Mouse (Mus musculus) hindbrain, embryonic 15.5 days (tissue): Measurements from ENCODE around the gene Reg4. TPM values are rescaled to one million over a fixed set of nuclear protein-coding genes. Genes with fewer than 3 reads are reported as not detected.

Experiments used
- ATAC-seq: fragments of 200-750 bp; cut with Nextera tagmentation; 2 replicates; pipeline ENCODE4 v1.8.0; 2017; ENCODE audit warnings: low read depth, moderate number of reproducible peaks, moderate TSS enrichment; ENCODE audit not compliant: low FRiP score
- H3K27ac ChIP-seq: fragments of 300-500 bp; sonication (generic); replicated peaks from 2 replicates; pipeline ENCODE4 v1.5.1; 2015; ENCODE audit warnings: mild to moderate bottlenecking, inconsistent platforms
- H3K27me3 ChIP-seq: fragments of 300-500 bp; sonication (generic); 2 replicates; pipeline ENCODE4 v1.6.1; 2015; ENCODE audit warnings: control low read depth, inconsistent platforms
- H3K36me3 ChIP-seq: fragments of 300-500 bp; sonication (generic); 2 replicates; pipeline ENCODE4 v1.6.1; 2015; ENCODE audit warnings: control low read depth, inconsistent platforms
- H3K4me1 ChIP-seq: fragments of 300-500 bp; sonication (generic); replicated peaks from 2 replicates; pipeline ENCODE4 v1.6.1; 2015; ENCODE audit warnings: control low read depth, inconsistent platforms
- H3K4me2 ChIP-seq: fragments of 300-500 bp; sonication (generic); 2 replicates; pipeline ENCODE4 v1.6.1; 2015; ENCODE audit warnings: moderate library complexity, mild to moderate bottlenecking, inconsistent platforms
- H3K4me3 ChIP-seq: fragments of 300-500 bp; sonication (generic); 2 replicates; pipeline ENCODE4 v1.5.1; 2015; ENCODE audit warnings: mild to moderate bottlenecking, inconsistent platforms
- H3K9ac ChIP-seq: fragments of 300-500 bp; sonication (generic); 2 replicates; pipeline ENCODE4 v1.6.1; 2015; ENCODE audit warnings: inconsistent platforms
- H3K9me3 ChIP-seq: fragments of 300-500 bp; sonication (generic); 2 replicates; pipeline ENCODE4 v1.6.1; 2016; ENCODE audit warnings: control low read depth, inconsistent platforms
- WGBS: fragments of 180-500 bp; shearing (Covaris S2); methylation state at CpG from one replicate; pipeline ENCODE4 v1.1.7; 2015; 5-methylcytosine and 5-hydroxymethylcytosine counted together
- polyA plus RNA-seq: library from polyadenylated mRNA; unstranded; fragments of >200 nt; fragmentation: Nextera tagmentation; extraction: Ambion mirVana; gene quantifications from 2 replicates; pipeline ENCODE4 v1.2.1, GENCODE M21; 2015

The Reg4 gene
- polyA plus RNA-seq: not detected in 2 replicates

DNA sequence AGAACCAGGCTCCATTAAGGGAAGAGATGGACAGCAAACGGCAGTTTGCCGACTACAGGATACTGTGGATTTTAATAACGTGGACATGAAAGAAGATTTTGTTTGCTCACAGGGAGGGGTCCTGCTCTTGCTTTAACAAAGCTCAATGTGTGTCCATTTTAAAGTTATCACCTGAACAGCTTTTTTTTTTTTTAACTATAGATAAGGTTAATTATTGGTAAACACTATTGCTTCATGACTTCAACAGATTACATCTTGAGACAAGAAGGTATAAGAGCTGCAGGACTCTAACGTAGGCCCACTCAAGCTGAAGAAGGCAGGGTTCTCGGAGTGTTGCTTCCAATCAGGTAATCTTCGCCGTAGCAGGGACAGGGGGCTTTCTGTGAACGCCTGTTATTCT lies at the start of gene Reg4:
Reg4 (plus strand) TSS at position 301 of the 400 bp plus-strand sequence.
- Histone ChIP-seq H3K27ac (no peak within 1 kb of the TSS), H3K4me2 (no peak within 1 kb of the TSS), H3K36me3 (no peaks in the 10 kb centered on the region), H3K9ac (no peak within 1 kb of the TSS), H3K27me3 (no peaks in the 10 kb centered on the region), H3K9me3 (no peaks in the 10 kb centered on the region), H3K4me3 (no peak within 1 kb of the TSS), H3K4me1 (peaks cover 5% of the 10 kb centered on the region)
- no peak for ATAC-seq
- WGBS: 83% methylated on average over 8 of the region's 8 CpGs

DNA sequence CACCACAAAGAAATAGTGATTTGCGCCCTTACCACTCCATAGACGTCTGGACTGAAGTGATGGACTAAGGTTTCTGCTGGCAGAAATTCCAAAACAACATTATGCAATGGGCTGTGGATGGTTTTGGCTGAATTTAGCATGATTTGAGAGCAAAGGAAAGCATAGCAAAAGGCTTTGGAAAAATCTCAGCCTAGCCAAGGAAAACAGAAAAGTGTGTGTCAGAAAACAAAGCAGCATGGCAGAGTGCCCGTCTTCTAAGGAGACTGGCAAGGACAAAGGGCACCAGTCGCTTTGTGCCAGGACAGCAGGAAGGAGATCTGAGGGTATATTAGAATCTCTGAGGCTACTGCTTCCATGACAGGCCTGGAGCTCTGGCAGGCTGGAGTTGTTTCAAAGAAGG lies 43.6 kb upstream of the Reg4 start:
- H3K9me3 ChIP-seq: no peaks in the 10 kb centered on the region
- no peaks in the 10 kb centered on the region for H3K36me3 ChIP-seq
- no peak overlapping the region for H3K4me2 ChIP-seq
- no peak overlapping the region for H3K4me3 ChIP-seq
- peak; percentile 61; the same call in 1 of the 2 replicates for ATAC-seq
- H3K27me3 ChIP-seq: no peaks in the 10 kb centered on the region
- H3K9ac ChIP-seq: no peak overlapping the region
- peak overlapping the region; percentile 45; the same call in 1 of the 2 replicates for H3K27ac ChIP-seq
- no peaks in the 10 kb centered on the region for H3K4me1 ChIP-seq
- WGBS: 63% methylated on average over 4 of the region's 4 CpGs

DNA sequence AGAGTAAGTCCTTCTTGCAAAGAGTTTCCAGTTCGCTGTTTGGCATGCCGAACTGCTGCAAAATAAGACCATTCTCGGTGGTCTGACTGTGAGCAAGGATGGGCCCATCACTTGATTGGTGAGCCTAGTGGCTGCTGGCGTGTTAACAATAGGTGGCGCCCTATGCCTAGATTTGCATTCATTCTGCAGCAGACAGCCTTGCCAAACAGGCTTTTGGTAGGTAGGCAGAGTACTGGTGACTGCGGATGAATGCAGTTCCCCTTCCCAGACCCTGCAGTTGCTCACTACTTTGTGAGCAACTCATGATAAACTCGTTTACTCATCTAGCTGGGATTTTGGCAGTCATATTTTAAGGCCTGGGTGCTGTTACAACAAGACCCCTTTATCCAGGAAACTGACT lies 41.2 kb upstream of the Reg4 start:
- Histone ChIP-seq H3K9me3 (no peaks in the 10 kb centered on the region), H3K27ac (no peak overlapping the region), H3K4me3 (no peak overlapping the region), H3K36me3 (no peaks in the 10 kb centered on the region), H3K4me1 (0 out of 2 replicates have a peak, but pooled peaks cover 4% of the 10 kb centered on the region), H3K4me2 (no peak overlapping the region), H3K27me3 (no peaks in the 10 kb centered on the region), H3K9ac (no peak overlapping the region)
- WGBS: 26% methylated on average over 7 of the region's 7 CpGs
- 0 out of 2 replicates have a peak, but pooled peaks have one; percentile 51 for ATAC-seq

DNA sequence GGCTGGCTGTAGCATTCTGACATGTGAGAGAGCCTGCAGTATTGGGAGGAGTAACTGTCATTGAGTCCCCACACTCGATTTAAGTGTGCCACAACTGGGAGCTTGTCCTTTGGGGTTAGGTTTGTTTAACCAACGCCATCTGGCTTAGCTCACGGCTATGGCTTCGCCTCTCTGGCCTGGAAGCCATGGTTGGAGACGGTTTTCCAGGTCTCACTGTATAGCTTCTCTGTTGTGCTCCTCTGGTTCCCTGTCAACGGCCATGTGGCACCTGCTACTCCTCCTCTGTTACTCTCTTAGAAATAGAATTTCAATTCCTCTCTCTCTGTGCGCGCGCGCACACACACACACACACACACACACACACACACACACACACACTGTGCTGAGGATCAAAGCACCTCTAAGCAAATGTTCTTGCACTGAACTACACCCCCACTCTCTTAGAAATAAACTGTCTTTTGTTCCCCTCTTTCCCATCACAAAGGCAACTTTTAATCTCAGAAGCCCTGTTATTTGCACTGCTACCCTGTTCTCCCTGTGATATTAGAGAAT lies 36.7 kb upstream of the Reg4 start:
- no peak for ATAC-seq

DNA sequence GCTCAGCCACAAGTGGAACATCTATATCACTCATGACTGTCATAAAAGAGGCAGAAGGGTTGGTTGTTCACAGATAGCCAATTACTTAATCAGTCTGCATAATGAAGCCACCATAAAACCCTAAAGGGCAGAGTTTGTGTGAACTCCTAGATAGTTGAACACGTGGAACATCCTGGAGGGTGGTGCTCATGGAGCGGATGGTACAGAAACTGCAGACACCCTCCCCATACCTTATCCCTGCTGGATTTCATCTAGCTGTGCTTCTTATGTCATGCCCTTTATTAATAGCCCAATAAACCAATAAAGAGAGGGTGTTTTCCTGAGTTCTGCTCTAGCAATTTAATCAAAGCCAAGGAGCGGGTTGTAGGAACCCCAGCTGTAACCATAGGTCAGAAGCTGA lies 34.2 kb upstream of the Reg4 start:
- WGBS: 88% methylated on average over 3 of the region's 3 CpGs

More for the DNA sequence above, 36.7 kb upstream of the Reg4 start:
- Histone ChIP-seq H3K27ac (no peak overlapping the region), H3K4me1 (0 out of 2 replicates have a peak, but pooled peaks cover 4% of the 10 kb centered on the region), H3K27me3 (no peaks in the 10 kb centered on the region), H3K4me2 (no peak overlapping the region), H3K36me3 (no peaks in the 10 kb centered on the region), H3K9me3 (no peaks in the 10 kb centered on the region), H3K4me3 (no peak overlapping the region), H3K9ac (no peak overlapping the region)
- 51% methylated on average over 10 of the region's 10 CpGs for WGBS

DNA sequence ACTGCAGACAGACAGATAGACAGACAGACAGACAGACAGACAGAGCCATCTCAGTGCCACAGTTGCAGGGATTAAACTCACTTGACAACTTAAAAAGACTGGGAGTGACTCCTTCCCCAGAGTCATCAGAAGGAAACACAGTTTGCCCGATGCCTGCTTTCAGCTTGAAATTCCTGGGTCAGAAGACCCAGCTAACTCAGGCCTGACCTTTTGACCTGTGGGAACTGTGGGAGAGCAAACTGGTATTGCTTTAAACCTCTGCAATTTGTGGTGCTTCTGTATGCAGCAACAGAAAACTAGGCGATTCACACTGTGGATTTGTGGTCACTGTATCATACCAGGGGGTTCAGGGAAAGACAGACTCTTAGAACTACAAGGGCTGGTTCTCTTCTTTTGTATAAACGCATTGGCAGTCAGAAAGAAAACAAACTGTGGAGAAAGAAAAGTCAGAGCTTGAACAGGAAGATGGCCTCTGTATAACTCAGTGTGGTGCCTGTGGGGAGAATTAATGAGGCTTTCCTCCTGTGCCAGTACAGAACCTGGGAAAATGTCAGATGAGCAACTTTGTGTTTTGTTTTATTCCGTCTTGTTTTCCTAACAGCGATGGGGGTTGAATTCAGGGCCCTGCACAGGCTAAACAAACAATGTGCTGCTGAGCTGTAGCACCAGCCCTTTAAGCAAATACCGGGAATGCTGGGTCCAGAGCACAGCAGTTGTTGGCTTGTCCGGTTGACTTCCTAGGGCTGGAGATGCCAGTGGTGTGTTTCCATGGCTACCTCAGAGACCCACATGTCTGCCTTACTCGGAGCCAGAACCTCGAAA lies 24.0 kb upstream of the Reg4 start:
- no peak overlapping the region for H3K4me3 ChIP-seq
- ATAC-seq: peak; percentile 84
- no peaks in the 10 kb centered on the region for H3K27me3 ChIP-seq
- H3K9ac ChIP-seq: no peak overlapping the region
- no peak overlapping the region for H3K4me2 ChIP-seq
- H3K27ac ChIP-seq: peak overlapping the region; percentile 22; the same call in 1 of the 2 replicates
- peaks cover 6% of the 10 kb centered on the region; the same call in 1 of the 2 replicates for H3K4me1 ChIP-seq
- no peaks in the 10 kb centered on the region for H3K36me3 ChIP-seq
- WGBS: 10% methylated on average over 9 of the region's 9 CpGs
- no peaks in the 10 kb centered on the region for H3K9me3 ChIP-seq

More for the DNA sequence above, 34.2 kb upstream of the Reg4 start:
- no peak overlapping the region for H3K4me3 ChIP-seq
- no peaks in the 10 kb centered on the region for H3K9me3 ChIP-seq
- ATAC-seq: no peak
- H3K27ac ChIP-seq: no peak overlapping the region
- 0 out of 2 replicates have a peak, but pooled peaks cover 4% of the 10 kb centered on the region for H3K4me1 ChIP-seq
- H3K27me3 ChIP-seq: no peaks in the 10 kb centered on the region
- H3K4me2 ChIP-seq: no peak overlapping the region
- H3K36me3 ChIP-seq: no peaks in the 10 kb centered on the region
- H3K9ac ChIP-seq: no peak overlapping the region

DNA sequence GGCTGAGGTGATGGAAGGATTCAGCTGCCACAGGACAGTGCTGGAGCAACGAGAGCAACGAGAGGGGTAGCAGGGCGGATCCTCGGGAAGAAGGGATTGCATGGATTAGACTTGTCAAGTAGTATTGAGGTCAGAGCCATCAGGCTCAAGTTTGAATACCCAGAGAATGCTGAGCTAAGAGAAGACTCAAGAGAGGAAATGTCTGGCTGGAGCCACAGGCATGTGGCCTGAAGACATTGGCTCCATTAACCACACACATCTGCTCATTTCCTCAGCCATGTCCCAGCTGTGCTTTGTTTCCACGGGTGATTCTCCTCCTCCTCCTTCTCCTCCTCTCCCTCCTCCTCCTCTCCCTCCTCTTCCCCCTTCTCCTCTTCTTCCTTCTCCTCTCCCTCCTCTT lies 22.2 kb upstream of the Reg4 start:
- Histone ChIP-seq H3K27ac (no peak overlapping the region), H3K4me2 (no peak overlapping the region), H3K4me1 (peaks cover 6% of the 10 kb centered on the region; the same call in 1 of the 2 replicates), H3K9ac (no peak overlapping the region), H3K27me3 (no peaks in the 10 kb centered on the region), H3K9me3 (no peaks in the 10 kb centered on the region), H3K4me3 (no peak overlapping the region), H3K36me3 (no peaks in the 10 kb centered on the region)
- ATAC-seq: no peak
- 74% methylated on average over 5 of the region's 5 CpGs for WGBS

DNA sequence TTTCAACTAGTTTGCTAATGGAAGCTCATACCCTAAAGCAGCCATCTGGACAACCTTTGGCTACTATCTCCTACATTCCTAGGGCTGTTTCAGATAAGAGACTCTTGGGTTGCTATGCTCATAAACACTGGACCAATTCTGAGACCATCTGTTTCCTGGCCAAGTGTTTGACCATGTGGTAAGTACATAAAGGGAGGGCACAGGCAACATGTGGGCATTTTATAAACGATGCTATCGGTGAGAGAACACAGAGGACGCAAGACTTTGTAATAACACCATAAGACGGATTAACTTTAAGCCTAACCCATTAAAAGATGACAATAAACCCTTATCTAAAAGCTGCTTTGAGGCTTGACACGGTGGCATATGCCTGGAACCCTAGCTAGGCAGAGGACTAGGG lies 18.7 kb upstream of the Reg4 start:
- 84% methylated on average over 5 of the region's 5 CpGs for WGBS
- no peak for ATAC-seq
- no peak overlapping the region for H3K4me2 ChIP-seq
- H3K4me3 ChIP-seq: no peak overlapping the region
- no peaks in the 10 kb centered on the region for H3K9me3 ChIP-seq
- H3K27me3 ChIP-seq: no peaks in the 10 kb centered on the region
- no peak overlapping the region for H3K27ac ChIP-seq
- no peaks in the 10 kb centered on the region for H3K36me3 ChIP-seq
- H3K9ac ChIP-seq: no peak overlapping the region
- H3K4me1 ChIP-seq: no peaks in the 10 kb centered on the region

DNA sequence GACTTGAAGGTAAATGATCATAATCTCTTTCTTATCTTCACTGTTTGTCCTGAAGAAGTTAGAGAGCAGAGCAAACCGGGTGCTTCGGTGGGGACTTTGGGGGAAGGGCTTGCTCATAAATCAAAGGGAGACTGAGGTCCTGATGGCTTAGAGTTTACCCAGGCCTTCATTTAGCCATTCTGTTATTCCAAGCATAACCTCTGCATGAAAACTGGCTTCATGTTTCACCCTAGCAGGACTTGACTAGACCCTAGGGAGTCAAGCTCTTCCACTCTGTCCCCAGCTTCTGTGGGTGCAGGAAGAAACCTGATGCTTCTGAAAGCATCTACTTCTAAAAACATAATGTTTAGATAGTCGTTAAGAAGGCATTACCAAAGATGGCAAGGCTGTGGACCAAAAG lies 15.0 kb upstream of the Reg4 start:
- no peak overlapping the region for H3K27ac ChIP-seq
- H3K36me3 ChIP-seq: no peaks in the 10 kb centered on the region
- no peak overlapping the region for H3K4me2 ChIP-seq
- H3K27me3 ChIP-seq: no peaks in the 10 kb centered on the region
- H3K9me3 ChIP-seq: no peaks in the 10 kb centered on the region
- H3K9ac ChIP-seq: no peak overlapping the region
- peaks cover 9% of the 10 kb centered on the region; the same call in 1 of the 2 replicates for H3K4me1 ChIP-seq
- ATAC-seq: no peak
- no peak overlapping the region for H3K4me3 ChIP-seq
- 79% methylated on average over 3 of the region's 3 CpGs for WGBS

DNA sequence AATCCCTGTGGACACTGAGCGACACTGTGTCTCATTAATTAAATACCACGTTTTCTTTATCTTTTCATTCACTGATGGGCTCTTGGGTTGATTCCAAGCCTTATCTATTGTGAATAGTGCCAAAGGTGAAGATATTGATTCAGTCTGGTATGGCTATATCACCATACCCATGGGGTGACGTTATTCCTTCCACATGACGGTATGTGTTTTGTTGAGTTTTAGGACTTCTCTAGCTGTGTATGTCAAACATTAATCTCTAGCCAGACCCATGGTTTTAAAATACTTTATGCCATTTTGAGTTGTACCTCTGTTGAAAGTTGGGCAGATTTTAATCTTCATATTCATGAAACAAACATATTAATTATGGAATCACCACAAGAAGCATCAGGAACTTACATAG lies 12.8 kb upstream of the Reg4 start:
- WGBS: 77% methylated on average over 4 of the region's 4 CpGs
- Histone ChIP-seq H3K36me3 (no peaks in the 10 kb centered on the region), H3K4me1 (peaks cover 9% of the 10 kb centered on the region; the same call in 1 of the 2 replicates), H3K4me3 (no peak overlapping the region), H3K9me3 (no peaks in the 10 kb centered on the region), H3K9ac (no peak overlapping the region), H3K27ac (no peak overlapping the region), H3K27me3 (no peaks in the 10 kb centered on the region), H3K4me2 (no peak overlapping the region)
- ATAC-seq: no peak

DNA sequence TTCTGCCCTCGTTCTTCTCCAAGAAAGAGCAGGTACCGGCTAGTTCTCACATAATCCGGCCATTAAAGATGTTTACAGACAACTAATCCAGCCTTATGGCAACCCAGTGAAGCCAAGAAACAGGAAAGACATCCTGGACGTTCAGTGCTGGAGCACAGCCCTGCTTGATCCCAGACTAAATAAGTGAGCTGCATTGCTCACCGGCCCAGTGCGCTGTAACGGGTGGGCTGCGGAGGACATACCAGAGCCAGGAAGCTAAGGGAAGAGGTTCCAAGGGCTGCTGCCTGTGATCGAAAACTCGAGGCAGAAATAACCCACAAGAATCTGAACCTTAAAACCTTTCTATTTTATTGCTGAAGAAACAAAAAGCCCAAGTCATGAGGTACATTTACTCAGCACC lies 11.1 kb upstream of the Reg4 start:
- Histone ChIP-seq H3K4me1 (peaks cover 9% of the 10 kb centered on the region; the same call in 1 of the 2 replicates), H3K4me3 (no peak overlapping the region), H3K9me3 (no peaks in the 10 kb centered on the region), H3K9ac (no peak overlapping the region), H3K27ac (peak overlapping the region; percentile 57), H3K36me3 (no peaks in the 10 kb centered on the region), H3K27me3 (no peaks in the 10 kb centered on the region), H3K4me2 (no peak overlapping the region)
- 76% methylated on average over 10 of the region's 10 CpGs for WGBS
- no peak for ATAC-seq

DNA sequence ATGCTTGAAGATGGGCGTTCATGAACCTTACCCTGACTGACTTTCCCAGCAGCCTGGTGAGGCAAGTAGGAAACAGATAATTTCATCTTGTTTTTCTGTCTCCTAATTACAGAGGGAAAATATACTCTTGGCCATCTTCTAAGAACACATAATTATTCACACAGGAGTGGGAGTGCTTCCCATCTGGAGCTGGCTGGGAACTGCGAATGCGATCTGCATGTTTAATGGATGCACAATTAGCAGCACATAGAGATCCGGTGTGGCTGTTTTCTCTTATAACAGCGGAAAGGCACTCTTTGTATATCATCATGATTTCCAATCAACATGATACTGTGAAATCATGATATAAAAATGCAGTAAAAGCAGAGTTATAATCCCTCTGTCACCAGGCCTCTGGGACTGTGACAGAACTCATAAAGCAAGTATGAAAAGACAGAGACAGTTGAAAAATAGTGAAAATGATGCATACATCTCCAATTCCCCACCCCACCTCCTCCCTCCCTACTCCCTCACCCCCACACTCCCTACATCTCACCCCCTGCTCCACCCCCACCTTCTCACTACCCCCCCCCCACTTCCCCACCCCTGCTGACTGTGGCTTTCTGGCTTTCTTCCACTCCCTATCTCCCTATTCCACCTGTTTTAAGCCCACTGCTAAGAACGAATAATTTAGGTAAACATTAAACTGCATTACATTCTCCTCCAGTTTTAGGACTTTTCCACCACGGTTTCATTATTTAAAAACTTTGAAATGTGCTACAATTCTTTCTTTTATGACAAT lies 10.5 kb upstream of the Reg4 start:
- no peaks in the 10 kb centered on the region for H3K36me3 ChIP-seq
- no peaks in the 10 kb centered on the region for H3K9me3 ChIP-seq
- ATAC-seq: peak; percentile 88
- H3K27ac ChIP-seq: no peak overlapping the region; the same call in 1 of the 2 replicates
- peaks cover 9% of the 10 kb centered on the region; the same call in 1 of the 2 replicates for H3K4me1 ChIP-seq
- H3K4me2 ChIP-seq: no peak overlapping the region
- H3K27me3 ChIP-seq: no peaks in the 10 kb centered on the region
- H3K9ac ChIP-seq: no peak overlapping the region
- WGBS: 37% methylated on average over 7 of the region's 7 CpGs
- H3K4me3 ChIP-seq: no peak overlapping the region
